Mouse (Mus musculus) heart, postnatal 25 days (tissue): ENCODE measurements at regions not wholly inside any gene's neighbourhood (a gene's known extent, or its start where the extent isn't known, plus 50 kb on each side); places are given as distances from the start of the nearest gene placed in this dataset.

ENCODE experiments used
- DNase-seq: peaks from one replicate; pipeline ENCODE4 v3.0.0; 2022; ENCODE audit warnings: low spot score
- intact Hi-C: fragments of 180-260 bp; cut with DNase I; formaldehyde crosslinking; loops from one replicate; pipeline ENCODE4 v1.15.1; 2025

GRCm38 (mm10) chr12:58743800-58744199 lies 268.0 kb downstream of the Sec23a start:
- intact Hi-C loops = no loop called here
- DNase-seq = no peak

- intact Hi-C loops = no loop called here
- no peak for DNase-seq
Measured at GRCm38 (mm10) chr12:58728094-58728493, 283.7 kb downstream of the Sec23a start.

- intact Hi-C loops = no loop called here
Measured at GRCm38 (mm10) chr12:58727547-58727946, 284.3 kb downstream of the Sec23a start.

GRCm38 (mm10) chr12:58717908-58718307 lies 293.9 kb downstream of the Sec23a start:
- no peak for DNase-seq
- intact Hi-C loops = no loop called here

More at GRCm38 (mm10) chr12:58727547-58727946, 284.3 kb downstream of the Sec23a start:
- no peak for DNase-seq

GRCm38 (mm10) chr12:58714207-58714606 lies 297.6 kb downstream of the Sec23a start:
- DNase-seq = no peak
- intact Hi-C loops = no loop called here

- no peak for DNase-seq
- intact Hi-C loops = no loop called here
Measured at GRCm38 (mm10) chr12:58695680-58696079, 316.1 kb downstream of the Sec23a start.

- no peak for DNase-seq
Measured at GRCm38 (mm10) chr12:58669914-58670635, 341.7 kb downstream of the Sec23a start.

GRCm38 (mm10) chr12:58654530-58655056 lies 357.2 kb downstream of the Sec23a start:
- no peak for DNase-seq
- intact Hi-C loops = no loop called here

More at GRCm38 (mm10) chr12:58669914-58670635, 341.7 kb downstream of the Sec23a start:
- intact Hi-C loops = no loop called here

GRCm38 (mm10) chr12:58653751-58654150 lies 358.1 kb downstream of the Sec23a start:
- no peak for DNase-seq
- intact Hi-C loops = no loop called here

GRCm38 (mm10) chr12:58653222-58653621 lies 358.6 kb downstream of the Sec23a start:
- DNase-seq = no peak
- intact Hi-C loops = no loop called here

- no peak for DNase-seq
- intact Hi-C loops = no loop called here
Measured at GRCm38 (mm10) chr12:58652701-58653100, 359.1 kb downstream of the Sec23a start.

- no peak for DNase-seq
- intact Hi-C loops = no loop called here
Measured at GRCm38 (mm10) chr12:58648322-58648721, 363.5 kb downstream of the Sec23a start.

- no peak for DNase-seq
- intact Hi-C loops = no loop called here
Measured at GRCm38 (mm10) chr12:58643843-58644242, 368.0 kb downstream of the Sec23a start.

GRCm38 (mm10) chr12:58639478-58639877 lies 370.4 kb upstream of the Clec14a start:
- no peak for DNase-seq
- intact Hi-C loops = loop anchor here (5.0 to 10.0 kb wide), 3 partner anchors 163 to 812 kb away; partner anchors contain the start of gene Sstr1

GRCm38 (mm10) chr12:58638260-58638659 lies 369.2 kb upstream of the Clec14a start:
- intact Hi-C loops = loop anchor here (5.0 to 10.0 kb wide), 3 partner anchors 164 to 811 kb away; partner anchors contain the start of gene Sstr1
- no peak for DNase-seq

- DNase-seq = no peak
- intact Hi-C loops = loop anchor here (10.0 kb wide), 1 partner anchor 418 kb away; the partner anchor contains the start of gene Sstr1
Measured at GRCm38 (mm10) chr12:58632529-58632928, 363.4 kb upstream of the Clec14a start.

- DNase-seq = no peak
- intact Hi-C loops = no loop called here
Measured at GRCm38 (mm10) chr12:58628817-58629216, 359.7 kb upstream of the Clec14a start.

- DNase-seq = no peak
- intact Hi-C loops = no loop called here
Measured at GRCm38 (mm10) chr12:58625144-58625543, 356.1 kb upstream of the Clec14a start.

- DNase-seq = no peak
- intact Hi-C loops = no loop called here
Measured at GRCm38 (mm10) chr12:58619508-58620310, 350.6 kb upstream of the Clec14a start.

- intact Hi-C loops = no loop called here
Measured at GRCm38 (mm10) chr12:58594781-58595180, 325.7 kb upstream of the Clec14a start.

GRCm38 (mm10) chr12:58591480-58591829 lies 322.4 kb upstream of the Clec14a start:
- intact Hi-C loops = no loop called here
- no peak for DNase-seq

More at GRCm38 (mm10) chr12:58594781-58595180, 325.7 kb upstream of the Clec14a start:
- no peak for DNase-seq
